Mouse (Mus musculus): ENCODE data around the gene Adora1.

Gene Adora1

DNA sequence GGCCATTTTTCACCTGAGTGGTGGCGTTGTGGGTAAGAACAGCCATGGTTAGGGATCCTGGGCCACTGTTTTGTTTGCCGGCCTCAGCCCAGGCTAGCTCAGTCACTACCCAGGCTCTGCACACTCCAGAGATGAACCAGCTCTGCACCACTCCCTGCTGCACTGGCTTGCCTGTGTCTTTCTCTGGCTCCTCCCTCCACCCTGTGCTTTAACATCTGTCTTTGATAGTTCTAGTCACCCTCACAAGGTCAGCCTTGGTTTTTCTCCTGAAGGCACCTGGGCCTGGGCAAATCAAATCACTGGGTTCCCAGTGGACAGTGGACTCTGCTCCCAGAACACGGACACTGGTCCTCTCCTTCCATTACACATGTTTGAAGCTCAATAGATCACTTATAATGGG is 81.1 kb downstream of the Adora1 start:
- DNase-seq (ENCODE audit: low read depth, low spot score) = no peak

DNA sequence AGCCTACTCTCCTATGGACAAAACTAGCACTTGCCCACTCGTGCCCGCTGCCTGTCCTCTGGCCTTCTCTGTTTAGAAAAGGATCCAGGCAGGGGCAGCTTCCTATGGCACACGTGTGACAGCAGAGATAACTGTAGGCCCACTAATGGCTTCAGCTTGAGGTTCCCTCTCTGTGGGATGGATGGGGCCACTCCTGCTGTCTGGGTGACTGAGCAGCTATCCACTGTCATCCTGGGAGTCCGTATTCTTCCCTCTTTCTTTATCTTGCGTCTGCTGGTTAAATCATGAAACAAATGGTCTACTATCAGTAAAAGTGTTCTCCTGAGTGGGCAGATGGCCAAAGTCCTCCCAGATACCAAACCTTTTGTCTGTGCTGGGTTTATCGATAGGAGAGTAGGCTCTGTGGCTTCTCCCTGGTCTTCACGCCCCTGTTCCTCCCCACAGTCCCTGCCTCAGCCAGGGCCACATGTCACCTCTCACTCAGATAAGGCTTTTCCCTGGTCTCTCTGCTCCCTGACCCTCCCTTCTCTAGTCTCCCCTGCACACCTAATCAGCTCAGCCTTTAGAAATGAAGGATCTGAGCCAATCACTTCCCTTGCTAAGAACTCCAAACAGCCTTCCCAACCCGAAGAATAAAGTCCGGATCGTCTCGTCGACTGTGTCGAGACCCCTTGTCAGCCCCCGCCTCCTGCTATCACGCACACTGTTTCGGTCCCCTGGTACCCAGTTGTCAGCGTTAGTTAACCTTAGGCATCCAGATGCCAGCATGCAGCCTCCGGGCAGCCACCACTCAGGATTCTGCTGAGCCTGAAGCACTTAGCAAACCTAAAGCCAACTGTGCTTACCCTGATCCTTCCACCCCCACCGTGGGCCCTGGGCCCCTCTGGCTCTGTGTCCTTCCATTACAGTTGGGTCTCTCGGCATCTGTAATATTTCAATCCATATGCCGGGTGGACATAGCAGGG is 82.3 kb downstream of the Adora1 start:
- DNase-seq (ENCODE audit: low read depth, low spot score) = no peak

DNA sequence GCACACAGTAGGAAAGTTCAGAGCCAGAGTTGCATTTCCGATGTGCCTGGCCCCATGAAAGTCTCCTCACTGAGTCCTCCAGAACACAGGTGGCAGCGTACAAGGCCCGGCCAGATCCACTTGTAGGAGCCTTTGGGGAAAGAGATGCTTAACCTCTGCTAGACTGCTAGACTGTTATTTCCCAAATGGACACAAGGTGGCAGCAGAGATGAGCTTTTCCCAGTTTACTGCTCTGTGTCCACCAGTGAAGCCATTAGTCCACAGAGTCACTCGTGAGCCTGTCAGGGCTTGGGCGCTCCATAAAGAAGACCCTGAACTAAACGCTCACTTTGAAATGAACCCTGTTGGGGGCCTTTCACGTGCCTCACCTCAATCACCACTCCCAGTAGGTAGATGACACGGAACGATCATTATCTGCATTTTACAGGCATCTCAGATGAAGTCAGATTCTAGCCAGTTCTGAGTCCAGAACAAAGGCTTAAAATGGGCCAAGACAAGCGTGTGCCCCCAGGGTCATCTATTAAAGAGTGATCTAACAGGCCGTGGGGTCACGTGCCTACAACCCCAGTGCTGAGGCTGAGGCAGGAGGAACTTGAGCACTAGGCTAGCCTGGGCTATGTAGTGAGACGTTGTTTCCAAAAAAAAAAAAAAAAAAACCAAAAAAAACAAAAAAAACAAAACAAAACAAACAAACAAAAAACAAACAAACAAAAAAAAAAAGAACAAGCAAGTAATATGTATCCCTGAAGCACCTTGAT is 83.4 kb downstream of the Adora1 start:
- DNase-seq (ENCODE audit: low read depth, low spot score) = peak; percentile 93

DNA sequence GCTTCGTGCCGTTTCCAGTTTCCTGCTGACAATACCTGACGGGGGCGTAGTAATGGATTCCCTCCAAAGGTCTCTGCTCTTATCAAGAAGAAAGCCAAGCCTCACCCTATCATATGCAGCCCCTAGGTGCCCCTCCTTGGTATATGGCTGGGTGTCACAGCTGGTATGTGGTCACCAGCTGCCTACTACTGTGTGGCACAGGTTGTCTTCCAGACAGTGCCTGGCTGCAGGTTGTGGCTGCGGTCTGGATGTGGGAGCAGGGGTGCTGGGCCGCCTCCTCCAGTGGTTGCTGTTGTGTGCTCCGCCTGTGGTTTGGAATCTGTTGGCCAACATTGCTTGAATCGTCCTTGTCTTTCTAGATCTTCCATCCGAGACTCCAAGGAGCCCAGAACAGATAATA is 84.5 kb downstream of the Adora1 start:
- no peak for DNase-seq (ENCODE audit: low read depth, low spot score)

DNA sequence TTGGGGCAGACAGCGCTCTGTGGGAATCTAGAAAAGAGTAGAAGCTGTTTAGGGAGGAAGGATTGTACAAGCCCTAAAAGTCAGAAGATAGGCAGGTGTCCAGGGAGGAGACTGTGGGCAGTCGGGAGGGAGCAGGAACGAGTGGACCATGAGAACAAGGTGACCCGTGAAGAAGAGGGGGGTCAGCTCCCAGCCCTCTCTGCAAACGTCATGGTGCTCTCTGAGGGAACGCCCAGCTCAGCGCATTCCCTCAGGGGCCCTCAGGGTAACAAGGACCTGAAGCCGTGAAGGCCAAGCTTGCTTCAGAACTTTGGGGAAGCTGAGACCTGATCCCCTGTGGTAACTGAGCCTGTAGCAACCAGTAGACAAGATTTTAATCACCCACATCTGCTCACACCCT is 85.2 kb downstream of the Adora1 start:
- DNase-seq (ENCODE audit: low read depth, low spot score) = no peak

All from forelimb bud, embryonic 11.5 days (tissue).